ENCODE assay signal across 8 mouse cellular contexts in the genomic region with DNA sequence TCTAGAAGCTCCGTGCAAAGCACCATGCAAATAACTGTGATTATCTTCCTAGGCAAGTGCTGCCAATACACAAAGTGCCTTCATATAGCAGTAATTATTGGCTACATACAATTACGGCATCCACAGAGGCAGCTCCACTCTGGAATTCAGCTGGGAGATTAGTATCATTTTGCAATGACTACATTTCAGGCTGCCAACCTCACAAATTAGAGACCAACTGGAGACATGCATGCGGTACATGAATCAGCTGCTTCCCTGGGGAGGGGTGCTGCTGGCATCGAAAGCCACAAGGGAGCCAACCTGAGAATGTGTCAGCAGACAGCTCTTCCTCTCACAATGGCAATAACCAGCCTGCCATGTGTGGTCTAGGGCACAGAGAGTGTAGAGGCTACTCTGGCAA.
DNase-seq lines count a peak whose midpoint lies in the region; ATAC-seq lines count a peak whose summit lies in the region.
"Had no signal": no experiment of that assay in that cellular context is flagged by ENCODE, and none has a peak within 500 bp of the region (broad histone marks: within the 10 kb centered on the region; RNA-seq: fewer than 3 reads in every experiment).

No protein-coding gene starts in this region.

- no peaks in the 10 kb centered on the region for H3K36me3 ChIP-seq in midbrain, embryonic 10.5 days
- no peaks in the 10 kb centered on the region for H3K36me3 ChIP-seq in midbrain, embryonic 11.5 days (ENCODE audit: control insufficient read depth, insufficient read depth, low read length)
- H3K36me3 ChIP-seq in embryonic facial prominence, embryonic 13.5 days, result no peaks in the 10 kb centered on the region
- H3K36me3 ChIP-seq in neural tube, embryonic 15.5 days, result no peaks in the 10 kb centered on the region

- H3K27me3 ChIP-seq in midbrain, embryonic 10.5 days (ENCODE audit: low read depth, poor library complexity, severe bottlenecking), result no peaks in the 10 kb centered on the region
- H3K27me3 ChIP-seq in midbrain, embryonic 11.5 days (ENCODE audit: control insufficient read depth, insufficient read depth, low read length), result no peaks in the 10 kb centered on the region
- H3K27me3 ChIP-seq in embryonic facial prominence, embryonic 13.5 days, result no peaks in the 10 kb centered on the region
- H3K27me3 ChIP-seq in neural tube, embryonic 15.5 days (replicated peaks), result no peaks in the 10 kb centered on the region

- no peak overlapping the region for H3K4me2 ChIP-seq in midbrain, embryonic 11.5 days
- H3K4me2 ChIP-seq in embryonic facial prominence, embryonic 13.5 days, result no peak overlapping the region
- H3K4me2 ChIP-seq in neural tube, embryonic 15.5 days, result no peak overlapping the region

- H3K27ac ChIP-seq in midbrain, embryonic 10.5 days (replicated peaks), result peak overlapping the region; percentile 38
- H3K27ac ChIP-seq in midbrain, embryonic 11.5 days (ENCODE audit: low read depth, low read length), result no peak overlapping the region
- H3K27ac ChIP-seq in embryonic facial prominence, embryonic 13.5 days, result no peak overlapping the region
- H3K27ac ChIP-seq in neural tube, embryonic 15.5 days (replicated peaks), result peak overlapping the region; percentile 72

- no peaks in the 10 kb centered on the region for H3K9me3 ChIP-seq in midbrain, embryonic 10.5 days (replicated peaks)
- no peaks in the 10 kb centered on the region for H3K9me3 ChIP-seq in midbrain, embryonic 11.5 days (ENCODE audit: control insufficient read depth, low read length)
- H3K9me3 ChIP-seq in embryonic facial prominence, embryonic 13.5 days, result no peaks in the 10 kb centered on the region
- H3K9me3 ChIP-seq in neural tube, embryonic 15.5 days (replicated peaks), result no peaks in the 10 kb centered on the region

- WGBS in midbrain, embryonic 10.5 days, result 86% methylated on average over 4 of the region's 4 CpGs
- WGBS in midbrain, embryonic 11.5 days, result 78% methylated on average over 4 of the region's 4 CpGs
- WGBS in embryonic facial prominence, embryonic 13.5 days, result 47% methylated on average over 4 of the region's 4 CpGs
- 37% methylated on average over 4 of the region's 4 CpGs for WGBS in neural tube, embryonic 15.5 days

- H3K4me3 ChIP-seq in midbrain, embryonic 10.5 days, result no peak overlapping the region
- no peak overlapping the region for H3K4me3 ChIP-seq in midbrain, embryonic 11.5 days (ENCODE audit: low read depth, low read length)
- no peak overlapping the region for H3K4me3 ChIP-seq in embryonic facial prominence, embryonic 13.5 days
- no peak overlapping the region for H3K4me3 ChIP-seq in neural tube, embryonic 15.5 days (replicated peaks)

- H3K9ac ChIP-seq in midbrain, embryonic 11.5 days (ENCODE audit: low read length), result no peak overlapping the region
- no peak overlapping the region for H3K9ac ChIP-seq in embryonic facial prominence, embryonic 13.5 days
- no peak overlapping the region for H3K9ac ChIP-seq in neural tube, embryonic 15.5 days (replicated peaks)

- DNase-seq in midbrain, embryonic 10.5 days (ENCODE audit: low spot score), result no peak
- DNase-seq in midbrain, embryonic 11.5 days (ENCODE audit: low spot score, missing footprints), result no peak
- peak; percentile 53 for DNase-seq in induced T-regulatory cell, adult 2 months (ENCODE audit: low read depth)
- DNase-seq in gastrocnemius, adult 18-20 months (ENCODE audit: low spot score), result no peak
- no peak for DNase-seq in gastrocnemius, postnatal 25 days
- DNase-seq: kidney, postnatal 25 days had no signal

- no peak for ATAC-seq in midbrain, embryonic 11.5 days (ENCODE audit: low FRiP score)
- 0 out of 2 replicates have a peak, but pooled peaks have one; percentile 65 for ATAC-seq in embryonic facial prominence, embryonic 13.5 days (ENCODE audit: insufficient number of reproducible peaks, insufficient read depth, low FRiP score, low TSS enrichment, low read depth)
- peak; percentile 21 for ATAC-seq in neural tube, embryonic 15.5 days (ENCODE audit: low FRiP score)

- H3K4me1 ChIP-seq in midbrain, embryonic 10.5 days, result peaks cover 33% of the 10 kb centered on the region
- H3K4me1 ChIP-seq in midbrain, embryonic 11.5 days (ENCODE audit: control insufficient read depth, insufficient read depth, low read length), result no peaks in the 10 kb centered on the region; the same call in 1 of the 2 replicates
- peaks cover 42% of the 10 kb centered on the region for H3K4me1 ChIP-seq in embryonic facial prominence, embryonic 13.5 days
- H3K4me1 ChIP-seq in neural tube, embryonic 15.5 days, result peaks cover 39% of the 10 kb centered on the region

Comparison
In these comparisons a context has a peak if more than half of its experiments do, and no peak if none do; other contexts are left out.
1. H3K27ac ChIP-seq: peak in midbrain, embryonic 10.5 days (single experiment) and neural tube, embryonic 15.5 days (single experiment); none in midbrain, embryonic 11.5 days (single experiment) and embryonic facial prominence, embryonic 13.5 days (single experiment).